Mouse (Mus musculus): ENCODE results near the gene 4930596D02Rik. TPM values are rescaled to one million over a fixed set of nuclear protein-coding genes. Genes with fewer than 3 reads are reported as not detected.

The 4930596D02Rik gene
- not detected in 2 replicates for polyA plus RNA-seq (2012; ENCODE audit: low replicate concordance)

GRCm38 (mm10) chr14:35811878-35812277 lies at the start of gene 4930596D02Rik:
TSS of gene 4930596D02Rik (minus strand) at chr14:35811978.

